Mouse (Mus musculus) erythroblast, embryonic 14.5 days (primary cell): ENCODE data around the gene Ranbp6.

Source experiments
- GATA1 ChIP-seq: IDR thresholded peaks from 2 replicates; pipeline ENCODE4 v1.6.1; 2012; ENCODE audit warnings: low read length, inconsistent platforms, mixed read lengths
- TAL1 ChIP-seq: IDR thresholded peaks from 3 replicates; pipeline ENCODE4 v1.6.1; 2012; ENCODE audit warnings: low read length, inconsistent platforms, mixed read lengths

GRCm38 (mm10) chr19:29828558-29828957, 15.8 kb upstream of the Ranbp6 start:
- TF ChIP-seq GATA1 (no peak), TAL1 (no peak)
